Mouse (Mus musculus): ENCODE measurements at regions not wholly inside any gene's neighbourhood (a gene's known extent, or its start where the extent isn't known, plus 50 kb on each side); places are given as distances from the start of the nearest gene placed in this dataset.

DNA sequence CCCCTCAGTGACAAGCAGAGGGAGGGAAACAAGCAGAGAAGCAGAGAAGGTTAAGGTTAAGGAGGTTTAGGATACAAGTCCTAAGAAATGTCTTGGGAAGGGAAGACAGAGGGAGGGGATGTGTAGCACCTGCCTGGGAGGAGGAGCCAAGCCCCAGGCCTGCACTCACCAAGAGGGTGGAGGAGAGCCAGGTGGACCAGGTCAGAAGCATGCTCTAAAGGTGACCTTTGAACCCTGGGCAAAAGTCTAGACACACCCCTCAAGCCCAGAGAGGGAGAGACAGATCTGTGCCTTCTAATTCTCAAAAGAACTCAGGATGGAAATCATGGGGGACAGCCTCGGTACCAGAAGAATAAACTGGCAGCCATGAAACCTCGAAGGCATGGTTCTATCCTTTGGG lies 54.4 kb upstream of the Calm2 start:
- Histone ChIP-seq H3K27ac (0 out of 2 replicates have a peak overlapping the region, but pooled peaks have one; percentile 6), H3K9ac (ENCODE audit: low read depth, low read length) (no peak overlapping the region), H3K27me3 (ENCODE audit: insufficient read depth, low read length) (no peaks in the 10 kb centered on the region), H3K4me2 (ENCODE audit: low read length) (no peak overlapping the region), H3K4me3 (replicated peaks; ENCODE audit: low read depth, low read length) (no peak overlapping the region), H3K36me3 (ENCODE audit: insufficient read depth, low read length) (no peaks in the 10 kb centered on the region), H3K9me3 (replicated peaks; ENCODE audit: low read length) (no peaks in the 10 kb centered on the region), H3K4me1 (replicated peaks; ENCODE audit: insufficient read depth, low read length) (peaks cover 7% of the 10 kb centered on the region; the same call in 1 of the 2 replicates)
- ATAC-seq (replicated peaks; ENCODE audit: low FRiP score, low read depth), result peak; percentile 38; the same call in 1 of the 2 replicates
- no peak for TF ChIP-seq CTCF (IDR thresholded peaks at IDR 0.05; ENCODE audit: low read depth)
- DNase-seq (ENCODE audit: low spot score), result no peak
- 21% methylated on average over 2 of the region's 2 CpGs for WGBS

DNA sequence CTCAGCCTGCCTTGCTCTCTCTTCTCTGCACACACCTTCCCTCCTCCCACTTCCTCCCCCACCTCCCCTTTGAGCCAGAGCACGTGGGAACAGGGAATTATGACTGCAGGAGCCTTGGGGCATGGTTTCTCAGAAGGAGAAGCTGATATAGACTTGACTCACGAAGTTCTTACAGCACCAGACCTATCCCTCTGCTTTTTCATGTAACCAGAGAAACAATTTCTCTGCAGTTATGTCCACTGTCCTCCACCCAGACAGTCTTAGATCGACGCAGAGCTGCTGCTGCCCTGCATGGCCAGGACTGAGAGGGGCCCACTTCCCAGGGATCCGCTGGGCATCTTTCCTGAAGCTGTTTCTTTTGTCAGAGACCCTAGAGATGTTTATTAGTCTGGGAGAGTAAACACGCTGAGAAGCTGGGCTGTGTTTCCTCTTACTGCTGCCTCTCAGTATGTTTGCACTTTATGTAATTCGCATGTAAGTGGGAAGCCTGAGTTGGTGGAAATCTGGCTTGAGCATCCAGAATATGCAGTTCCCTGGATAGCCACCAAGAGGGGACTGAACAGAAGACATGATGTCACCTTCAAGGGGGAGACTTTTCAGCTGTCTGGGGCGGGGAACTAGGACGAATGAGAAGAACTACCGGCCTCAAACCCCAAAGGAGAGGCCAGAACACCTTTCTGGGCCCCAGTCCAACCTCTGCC lies 55.1 kb upstream of the Calm2 start:
- 33% methylated on average over 10 of the region's 10 CpGs for WGBS

DNA sequence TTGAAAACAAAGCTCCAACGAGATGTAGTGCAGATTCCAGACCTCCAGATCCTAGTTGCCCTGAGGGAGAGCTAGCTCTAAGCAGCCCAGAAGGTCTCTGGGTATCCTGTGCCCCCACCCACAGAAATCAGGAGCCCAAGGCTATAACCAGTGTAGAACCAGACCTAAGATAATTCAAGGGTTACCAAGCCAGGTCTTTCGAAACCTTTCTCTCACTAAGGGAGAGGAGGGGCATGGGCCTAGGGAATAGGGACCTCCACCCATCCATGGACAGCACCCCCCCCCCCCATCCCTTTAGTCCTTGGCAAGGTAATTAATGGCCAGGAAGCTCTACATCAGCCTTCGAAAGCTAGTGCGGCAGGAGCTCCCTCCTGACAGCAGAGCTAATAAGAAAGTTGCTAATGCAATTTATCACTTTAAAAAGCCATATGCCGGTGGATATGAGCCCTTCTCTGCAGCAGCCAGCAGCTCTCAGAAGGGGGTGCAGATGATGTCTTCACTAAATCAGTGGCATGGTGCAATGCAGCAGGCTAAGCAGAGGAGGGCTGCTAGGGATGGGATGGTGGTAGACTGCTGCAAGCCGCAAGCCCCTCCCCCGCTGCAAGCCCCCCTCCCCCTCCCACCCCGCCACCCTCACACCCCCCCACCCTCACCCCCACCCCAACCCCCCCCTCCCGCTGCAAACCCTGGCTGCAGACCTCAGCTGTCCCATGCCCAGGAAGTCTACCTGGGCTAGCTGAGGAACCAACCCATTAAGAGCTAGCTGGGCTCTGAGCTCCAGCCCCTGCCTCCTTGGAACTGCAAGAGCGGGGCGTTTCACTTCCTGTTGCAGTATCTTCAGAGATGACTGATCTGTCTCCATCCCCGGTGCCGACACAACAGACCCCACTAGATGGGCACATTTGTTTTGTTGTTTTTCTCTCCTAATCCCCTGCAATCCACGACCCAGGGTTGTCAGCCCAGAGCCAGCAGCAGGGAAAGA lies 55.9 kb upstream of the Calm2 start:
- Histone ChIP-seq H3K4me2 (ENCODE audit: low read length) (peak overlapping the region; percentile 9; the same call in 1 of the 2 replicates), H3K27me3 (ENCODE audit: insufficient read depth, low read length) (no peaks in the 10 kb centered on the region), H3K4me3 (replicated peaks; ENCODE audit: low read depth, low read length) (no peak overlapping the region), H3K4me1 (replicated peaks; ENCODE audit: insufficient read depth, low read length) (peaks cover 7% of the 10 kb centered on the region; the same call in 1 of the 2 replicates), H3K27ac (no peak overlapping the region), H3K9me3 (replicated peaks; ENCODE audit: low read length) (no peaks in the 10 kb centered on the region), H3K9ac (ENCODE audit: low read depth, low read length) (no peak overlapping the region), H3K36me3 (ENCODE audit: insufficient read depth, low read length) (no peaks in the 10 kb centered on the region)
- DNase-seq (ENCODE audit: low spot score) (peak; percentile 32), ATAC-seq (replicated peaks; ENCODE audit: low FRiP score, low read depth) (no peak)
- 14% methylated on average over 14 of the region's 14 CpGs for WGBS
- TF ChIP-seq CTCF (IDR thresholded peaks at IDR 0.05; ENCODE audit: low read depth), result no peak

More for the DNA sequence above, 55.1 kb upstream of the Calm2 start:
- DNase-seq (ENCODE audit: low spot score) (peak; percentile 72), ATAC-seq (replicated peaks; ENCODE audit: low FRiP score, low read depth) (no peak)
- peak; percentile 16; the same call in 1 of the 2 replicates for TF ChIP-seq CTCF (IDR thresholded peaks at IDR 0.05; ENCODE audit: low read depth)
- Histone ChIP-seq H3K4me2 (ENCODE audit: low read length) (no peak overlapping the region), H3K4me1 (replicated peaks; ENCODE audit: insufficient read depth, low read length) (peaks cover 7% of the 10 kb centered on the region; the same call in 1 of the 2 replicates), H3K36me3 (ENCODE audit: insufficient read depth, low read length) (no peaks in the 10 kb centered on the region), H3K27ac (peak overlapping the region; percentile 6; the same call in 1 of the 2 replicates), H3K4me3 (replicated peaks; ENCODE audit: low read depth, low read length) (no peak overlapping the region), H3K27me3 (ENCODE audit: insufficient read depth, low read length) (no peaks in the 10 kb centered on the region), H3K9me3 (replicated peaks; ENCODE audit: low read length) (no peaks in the 10 kb centered on the region), H3K9ac (ENCODE audit: low read depth, low read length) (no peak overlapping the region)

DNA sequence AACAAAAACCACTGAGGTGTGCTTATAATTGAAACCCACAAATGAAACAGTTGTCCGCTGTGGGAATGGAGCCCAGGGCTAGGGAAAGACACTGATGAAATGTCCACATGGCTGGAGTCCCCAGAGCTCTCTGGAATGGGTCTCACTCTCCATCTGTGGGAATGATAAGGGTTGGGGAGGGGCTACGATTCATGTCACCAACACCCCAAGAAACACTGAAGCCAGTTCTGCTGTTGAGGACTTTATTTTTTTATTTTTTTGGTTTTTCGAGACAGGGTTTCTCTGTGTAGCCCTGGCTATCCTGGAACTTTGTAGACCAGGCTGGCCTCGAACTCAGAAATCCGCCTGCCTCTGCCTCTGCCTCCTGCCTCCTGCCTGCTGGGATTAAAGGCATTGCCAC lies 56.8 kb upstream of the Calm2 start:
- TF ChIP-seq CTCF (IDR thresholded peaks at IDR 0.05; ENCODE audit: low read depth), result no peak
- Histone ChIP-seq H3K4me2 (ENCODE audit: low read length) (no peak overlapping the region), H3K27me3 (ENCODE audit: insufficient read depth, low read length) (no peaks in the 10 kb centered on the region), H3K4me1 (replicated peaks; ENCODE audit: insufficient read depth, low read length) (peaks cover 7% of the 10 kb centered on the region; the same call in 1 of the 2 replicates), H3K27ac (no peak overlapping the region), H3K9ac (ENCODE audit: low read depth, low read length) (no peak overlapping the region), H3K4me3 (replicated peaks; ENCODE audit: low read depth, low read length) (no peak overlapping the region), H3K36me3 (ENCODE audit: insufficient read depth, low read length) (no peaks in the 10 kb centered on the region), H3K9me3 (replicated peaks; ENCODE audit: low read length) (no peaks in the 10 kb centered on the region)
- WGBS, result 78% methylated on average over 5 of the region's 5 CpGs
- DNase-seq (ENCODE audit: low spot score) (no peak), ATAC-seq (replicated peaks; ENCODE audit: low FRiP score, low read depth) (no peak)

DNA sequence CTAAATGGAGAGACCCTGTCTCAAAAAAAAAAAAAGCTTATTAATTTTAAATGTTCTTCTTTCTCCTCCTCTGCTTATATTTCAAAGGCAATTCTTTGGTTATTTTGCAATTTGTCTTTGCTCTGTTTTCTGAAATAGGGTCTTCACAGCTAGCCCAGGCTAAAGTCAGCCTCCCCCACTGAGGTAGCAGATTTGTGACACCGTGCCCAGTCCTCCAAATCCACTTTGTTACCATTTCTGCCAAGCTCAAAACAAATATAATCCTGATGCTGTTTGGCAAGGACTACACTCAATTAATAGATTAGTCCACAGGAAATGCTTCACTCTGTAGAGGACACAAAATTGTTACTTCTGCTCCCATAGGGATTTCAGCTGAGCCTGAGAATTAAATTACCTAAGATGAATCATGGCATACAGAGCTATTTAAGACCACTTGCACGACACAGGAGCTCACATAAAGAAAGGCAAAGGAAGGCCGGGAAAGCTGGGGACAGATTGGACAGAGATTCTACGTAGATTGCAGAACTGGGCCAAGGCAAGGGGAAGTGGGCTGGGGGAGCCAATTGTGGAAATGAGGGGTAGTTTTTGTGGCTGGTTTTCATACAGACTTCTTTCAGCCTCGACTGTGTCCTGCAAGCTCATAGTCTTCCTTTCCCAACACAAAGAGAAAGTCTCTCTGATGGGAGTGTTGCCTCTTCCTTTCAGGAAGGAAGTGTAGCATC lies 58.4 kb upstream of the Calm2 start:
- Histone ChIP-seq H3K4me3 (replicated peaks; ENCODE audit: low read depth, low read length) (no peak overlapping the region), H3K4me2 (ENCODE audit: low read length) (no peak overlapping the region), H3K27ac (no peak overlapping the region), H3K4me1 (replicated peaks; ENCODE audit: insufficient read depth, low read length) (peaks cover 7% of the 10 kb centered on the region; the same call in 1 of the 2 replicates), H3K9me3 (replicated peaks; ENCODE audit: low read length) (no peaks in the 10 kb centered on the region), H3K9ac (ENCODE audit: low read depth, low read length) (no peak overlapping the region), H3K36me3 (ENCODE audit: insufficient read depth, low read length) (no peaks in the 10 kb centered on the region), H3K27me3 (ENCODE audit: insufficient read depth, low read length) (no peaks in the 10 kb centered on the region)
- ATAC-seq (replicated peaks; ENCODE audit: low FRiP score, low read depth) (no peak), DNase-seq (ENCODE audit: low spot score) (no peak)
- TF ChIP-seq CTCF (IDR thresholded peaks at IDR 0.05; ENCODE audit: low read depth), result no peak
- 58% methylated on average over 5 of the region's 5 CpGs for WGBS

DNA sequence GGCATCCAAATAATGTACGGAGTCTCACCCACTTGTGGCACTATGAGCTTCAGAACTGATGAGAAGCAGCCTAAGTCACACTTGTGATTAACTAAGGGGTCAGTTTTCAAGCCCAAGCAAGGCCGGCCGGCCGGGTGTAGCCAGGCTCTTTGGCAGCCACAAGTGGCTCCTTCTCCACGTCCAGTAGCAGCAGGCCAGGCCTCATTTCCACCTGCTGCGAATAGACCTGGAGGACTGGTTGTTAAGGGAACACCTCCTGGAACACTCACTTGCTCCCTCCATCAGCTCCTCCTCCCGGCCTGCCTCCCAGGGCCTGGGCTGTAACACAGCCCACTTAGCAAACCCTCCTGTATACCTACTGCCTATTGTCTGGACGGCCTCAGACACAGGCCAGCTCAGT lies 61.1 kb upstream of the Calm2 start:
- ATAC-seq (replicated peaks; ENCODE audit: low FRiP score, low read depth) (no peak), DNase-seq (ENCODE audit: low spot score) (no peak)
- no peak overlapping the region for H3K27ac ChIP-seq
- H3K4me3 ChIP-seq (replicated peaks; ENCODE audit: low read depth, low read length), result no peak overlapping the region
- H3K9ac ChIP-seq (ENCODE audit: low read depth, low read length), result no peak overlapping the region
- WGBS, result 43% methylated on average over 8 of the region's 8 CpGs
- no peak for TF ChIP-seq CTCF (IDR thresholded peaks at IDR 0.05; ENCODE audit: low read depth)
- H3K36me3 ChIP-seq (ENCODE audit: insufficient read depth, low read length), result no peaks in the 10 kb centered on the region
- no peaks in the 10 kb centered on the region for H3K9me3 ChIP-seq (replicated peaks; ENCODE audit: low read length)
- H3K4me2 ChIP-seq (ENCODE audit: low read length), result no peak overlapping the region
- no peaks in the 10 kb centered on the region for H3K27me3 ChIP-seq (ENCODE audit: insufficient read depth, low read length)
- H3K4me1 ChIP-seq (replicated peaks; ENCODE audit: insufficient read depth, low read length), result no peaks in the 10 kb centered on the region
